Mouse (Mus musculus): ENCODE measurements at regions not wholly inside any gene's neighbourhood (a gene's known extent, or its start where the extent isn't known, plus 50 kb on each side); places are given as distances from the start of the nearest gene placed in this dataset.

DNA sequence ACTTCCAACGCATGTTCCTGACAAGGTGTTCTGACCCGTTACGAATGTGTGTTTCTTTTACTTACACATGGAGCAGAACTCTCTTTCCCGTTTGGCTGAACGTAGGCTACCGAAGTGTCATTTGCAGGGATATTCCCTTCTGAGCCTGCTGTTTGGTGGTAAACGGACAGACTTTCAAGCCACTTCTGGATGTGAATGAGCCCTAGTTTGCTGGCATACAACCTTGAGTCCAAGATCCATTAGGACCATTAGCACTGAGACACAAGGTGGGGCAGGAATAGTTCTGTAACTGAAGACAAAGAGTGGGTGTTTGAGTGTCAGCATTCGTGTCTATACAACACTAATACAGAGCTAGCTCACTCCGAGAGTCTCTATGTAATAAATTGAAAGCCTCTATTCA is 113.3 kb upstream of the Rmdn2 start:
- no peak for DNase-seq (ENCODE audit: low spot score)

DNA sequence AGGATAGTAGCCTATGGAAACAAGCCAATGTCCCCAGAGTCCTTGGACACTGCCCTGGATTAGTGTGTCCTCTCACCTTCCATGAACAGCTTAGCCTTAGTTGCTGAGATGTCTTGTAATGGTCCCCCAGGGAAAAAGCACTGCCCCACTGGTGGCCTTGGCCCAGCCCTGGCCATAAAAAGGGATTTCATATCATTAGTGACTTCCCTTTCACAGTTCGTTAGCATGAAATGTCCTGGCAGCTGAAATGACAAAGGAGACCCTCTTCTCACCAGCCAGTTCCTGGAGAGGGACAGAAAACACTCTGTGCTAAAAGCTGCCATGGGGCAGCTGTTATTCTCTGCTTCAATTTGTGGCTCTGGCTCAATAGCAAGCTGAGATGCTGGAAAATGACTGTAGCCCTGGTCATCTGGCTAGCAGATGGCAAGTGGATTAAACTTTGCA is 110.6 kb upstream of the Rmdn2 start:
- peak; percentile 66 for DNase-seq (ENCODE audit: low spot score)

DNA sequence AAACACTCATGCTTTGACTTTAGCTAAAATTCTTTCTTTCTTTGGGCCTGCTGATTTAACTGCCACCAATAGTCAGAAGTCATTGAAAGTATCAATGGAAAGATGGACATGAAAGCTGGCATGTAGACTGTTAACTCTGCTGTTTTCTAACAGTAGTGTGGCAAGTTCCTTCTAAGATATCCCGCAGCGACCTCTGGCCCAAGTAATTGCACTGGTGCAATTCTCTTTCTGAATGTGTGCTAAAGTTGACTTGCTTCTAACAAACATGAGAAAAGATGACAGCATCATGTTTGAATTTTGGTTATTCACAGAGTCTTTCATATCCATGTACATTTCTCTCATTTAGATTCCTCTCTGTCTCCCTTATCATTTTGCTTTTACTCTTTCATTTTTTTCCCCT is 109.7 kb upstream of the Rmdn2 start:
- DNase-seq (ENCODE audit: low spot score), result no peak

DNA sequence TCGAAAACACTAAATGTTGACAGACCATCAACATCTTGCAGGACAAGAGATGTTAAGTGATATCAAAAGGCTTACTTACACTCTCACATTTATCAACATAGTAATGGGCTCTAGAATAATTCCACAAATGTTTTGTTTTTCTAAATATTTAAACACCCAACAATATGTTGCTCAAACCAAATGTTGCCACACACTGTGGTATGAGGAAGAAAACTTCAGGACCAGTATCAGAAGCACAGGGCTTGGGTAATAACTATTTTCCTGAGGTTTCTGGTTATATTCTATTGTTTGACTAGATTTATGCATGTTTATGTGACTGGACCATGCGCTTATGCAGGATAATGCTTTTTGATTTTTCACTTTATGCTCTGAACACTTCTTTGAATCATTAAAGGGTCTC is 108.6 kb upstream of the Rmdn2 start:
- DNase-seq (ENCODE audit: low spot score), result no peak

DNA sequence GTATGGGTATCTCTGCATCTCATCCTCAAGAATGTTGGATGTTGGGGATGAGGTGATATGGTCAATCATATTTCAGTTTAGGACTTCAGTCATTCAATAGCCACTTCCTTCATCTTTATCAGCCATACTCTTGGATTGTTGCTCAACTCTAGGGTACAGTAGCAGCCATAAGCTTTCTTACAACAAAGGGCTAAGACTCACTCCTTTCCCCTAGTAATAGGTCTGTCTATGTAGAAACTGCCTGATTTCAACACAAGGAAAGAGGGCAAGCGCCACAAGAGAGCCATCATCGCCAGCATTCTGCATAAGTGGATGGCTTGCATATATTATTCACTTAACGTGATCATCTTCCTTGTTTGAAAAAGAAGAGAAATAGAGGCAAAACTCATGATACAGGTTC is 107.5 kb upstream of the Rmdn2 start:
- no peak for DNase-seq (ENCODE audit: low spot score)

DNA sequence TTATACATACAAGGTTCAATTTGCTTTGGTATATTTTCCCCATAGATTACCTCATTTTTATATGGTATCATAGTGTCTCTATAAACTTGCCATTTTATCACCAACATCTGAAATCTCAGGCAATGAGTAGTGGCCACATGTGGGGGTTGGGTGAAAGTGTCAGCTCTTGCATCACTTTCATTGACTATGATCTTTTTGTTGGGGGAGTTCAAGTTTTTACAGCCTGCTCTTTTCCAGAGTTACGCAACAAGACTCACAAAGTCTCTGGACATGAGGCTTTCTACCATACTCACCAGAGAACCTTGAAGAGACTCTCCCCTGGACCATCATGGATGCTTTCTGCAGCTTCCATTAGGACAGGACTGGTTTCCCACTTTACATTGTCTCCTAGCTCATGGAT is 106.1 kb upstream of the Rmdn2 start:
- no peak for DNase-seq (ENCODE audit: low spot score)

DNA sequence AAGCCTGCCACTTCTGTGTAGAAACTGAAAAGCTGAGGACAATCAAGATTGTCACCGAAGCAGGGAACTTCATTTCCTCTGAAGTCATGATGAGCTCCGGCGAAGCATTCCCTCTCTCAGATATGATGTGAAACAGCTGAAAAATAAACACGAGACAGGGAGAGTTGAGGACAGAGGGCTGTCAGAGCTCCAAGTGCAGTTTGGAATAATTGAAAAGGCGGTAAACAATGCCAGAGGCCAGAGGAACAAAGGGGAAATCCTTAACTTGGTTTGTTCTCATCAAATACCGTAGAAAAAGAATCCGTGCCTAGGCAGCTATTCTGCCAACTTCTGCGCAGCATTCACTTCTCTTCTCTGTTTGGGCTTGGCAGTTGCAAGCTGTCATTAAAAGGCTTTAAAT is 102.4 kb upstream of the Rmdn2 start:
- DNase-seq (ENCODE audit: low spot score), result no peak

DNA sequence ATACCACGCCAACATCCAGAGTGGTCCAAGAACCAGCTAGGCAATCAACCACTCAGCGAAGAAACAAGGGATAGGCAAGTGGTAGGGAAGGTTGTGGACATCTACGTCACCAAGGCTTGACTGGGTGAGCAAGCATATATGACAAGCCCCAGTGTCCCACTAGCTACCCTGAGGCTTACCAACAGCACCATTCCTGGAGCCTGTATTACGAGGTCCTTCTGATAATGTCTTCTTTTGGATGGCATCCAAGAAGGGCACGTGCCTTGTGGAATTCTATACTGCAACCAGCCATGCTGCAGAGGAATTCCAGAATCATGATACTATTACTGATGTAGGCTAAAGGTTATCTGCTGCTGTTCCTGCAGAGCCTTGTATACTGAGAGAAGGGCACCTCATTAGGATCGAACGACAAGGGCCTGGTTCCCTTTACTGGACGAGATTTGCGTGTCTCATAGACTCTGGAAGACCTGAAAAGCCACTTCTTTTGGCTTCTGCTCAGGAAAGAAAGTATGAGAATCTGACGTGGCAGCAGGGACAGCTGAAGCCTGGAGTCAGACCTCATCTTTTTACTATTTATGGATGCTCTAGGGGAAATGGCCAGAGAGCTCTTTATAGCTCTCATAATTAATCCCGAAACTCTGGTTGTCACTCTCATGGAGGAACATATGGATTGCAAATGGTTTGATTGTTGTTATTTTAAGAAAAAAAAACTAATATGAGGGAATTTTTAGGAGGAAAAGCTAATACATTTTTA is 101.5 kb upstream of the Rmdn2 start:
- no peak for DNase-seq (ENCODE audit: low spot score)

DNA sequence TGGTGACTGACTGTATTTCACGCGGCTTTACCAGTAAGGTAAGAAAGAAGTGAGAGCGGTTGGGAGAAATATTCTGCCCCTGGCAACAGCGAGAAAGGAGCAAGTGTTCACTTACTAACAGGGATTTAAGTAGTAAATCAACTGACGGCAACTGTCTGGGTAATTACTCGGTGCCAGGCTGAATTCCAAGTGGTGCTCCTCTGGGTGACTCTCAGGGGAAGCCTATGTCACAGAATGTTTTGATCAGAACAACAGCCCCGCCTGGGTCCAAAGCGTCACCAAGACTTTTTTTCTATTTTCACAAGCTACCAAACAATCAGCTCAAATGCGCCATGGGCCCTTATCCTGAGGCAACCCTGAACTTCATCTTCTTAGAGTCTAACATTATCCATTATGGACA is 100.4 kb upstream of the Rmdn2 start:
- DNase-seq (ENCODE audit: low spot score), result no peak

DNA sequence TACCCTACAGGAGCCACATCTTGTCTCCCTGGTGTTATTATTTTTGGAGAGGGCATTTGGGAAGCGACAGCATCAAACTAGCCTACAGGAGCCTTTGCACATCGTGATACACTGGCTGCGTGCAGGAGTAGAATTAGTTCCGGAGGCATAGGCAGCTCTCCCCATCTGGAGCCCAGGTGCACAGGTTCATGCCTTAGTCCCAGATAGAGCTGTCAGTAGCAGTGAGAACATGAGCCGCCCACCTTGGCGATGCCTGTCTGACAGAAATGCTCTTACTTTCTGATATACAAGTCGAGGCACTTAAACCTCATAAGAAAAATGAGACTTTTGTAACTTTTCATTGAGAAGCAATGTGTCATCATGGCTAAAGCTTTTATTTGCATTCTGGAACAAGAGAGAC is 97.6 kb upstream of the Rmdn2 start:
- DNase-seq (ENCODE audit: low spot score), result peak; percentile 4

DNA sequence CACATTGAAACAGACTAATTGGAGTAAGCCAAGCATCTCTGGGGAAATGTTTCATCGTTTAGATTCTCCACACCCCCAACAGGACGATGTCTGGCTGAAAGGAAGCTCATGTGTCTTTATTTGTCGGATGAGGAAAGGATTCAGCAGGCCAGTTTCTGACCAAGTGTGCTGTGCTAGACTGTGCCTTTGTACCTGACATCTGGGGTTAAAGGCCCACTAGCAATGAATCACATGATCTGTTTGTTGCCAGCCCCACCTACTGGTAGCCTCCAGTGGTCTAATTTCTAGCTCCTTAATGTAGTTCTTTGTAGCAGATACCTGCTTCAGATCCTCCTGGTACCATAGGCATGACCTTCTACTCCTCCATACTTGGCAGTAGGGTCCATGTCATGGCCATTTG is 93.5 kb upstream of the Rmdn2 start:
- DNase-seq (ENCODE audit: low spot score), result peak; percentile 52

DNA sequence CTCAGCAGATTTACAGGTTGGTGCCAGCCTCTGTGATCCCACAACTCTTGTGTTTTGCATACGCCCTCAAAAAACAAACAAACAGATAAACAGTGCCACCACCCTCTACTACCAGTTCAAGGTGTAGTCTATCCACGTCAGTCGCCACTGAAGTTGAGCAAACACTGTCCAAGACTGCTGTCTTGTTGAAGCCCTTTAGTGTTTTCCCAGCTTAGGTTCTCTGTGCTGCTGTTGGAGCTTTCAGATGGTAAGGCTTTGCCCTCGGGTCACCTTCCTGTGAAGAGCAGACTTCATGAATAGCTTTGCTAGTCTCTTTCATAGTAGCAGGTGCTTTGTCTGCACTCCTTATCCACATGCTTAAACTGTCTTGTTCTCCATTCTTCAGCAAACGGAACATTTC is 93.0 kb upstream of the Rmdn2 start:
- DNase-seq (ENCODE audit: low spot score), result no peak

DNA sequence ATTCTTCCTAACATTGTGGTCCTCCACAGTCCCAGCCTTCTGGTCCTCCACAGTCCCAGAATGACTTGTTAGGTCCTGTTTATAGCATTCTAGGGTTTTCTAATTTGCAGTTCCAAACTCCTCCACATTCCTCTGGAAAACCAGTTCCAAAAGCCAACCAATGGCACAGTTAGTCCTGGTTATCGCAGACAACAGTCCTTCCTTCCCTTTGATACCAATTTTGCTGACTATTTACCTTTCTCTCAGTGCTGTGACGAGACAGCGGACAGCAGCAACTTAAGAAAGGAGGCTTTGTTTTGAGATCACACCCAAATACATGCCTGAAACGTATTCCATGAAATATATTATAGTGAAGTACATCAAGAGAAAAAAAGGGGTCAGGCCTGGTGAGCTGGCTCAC is 92.3 kb upstream of the Rmdn2 start:
- no peak for DNase-seq (ENCODE audit: low spot score)

DNA sequence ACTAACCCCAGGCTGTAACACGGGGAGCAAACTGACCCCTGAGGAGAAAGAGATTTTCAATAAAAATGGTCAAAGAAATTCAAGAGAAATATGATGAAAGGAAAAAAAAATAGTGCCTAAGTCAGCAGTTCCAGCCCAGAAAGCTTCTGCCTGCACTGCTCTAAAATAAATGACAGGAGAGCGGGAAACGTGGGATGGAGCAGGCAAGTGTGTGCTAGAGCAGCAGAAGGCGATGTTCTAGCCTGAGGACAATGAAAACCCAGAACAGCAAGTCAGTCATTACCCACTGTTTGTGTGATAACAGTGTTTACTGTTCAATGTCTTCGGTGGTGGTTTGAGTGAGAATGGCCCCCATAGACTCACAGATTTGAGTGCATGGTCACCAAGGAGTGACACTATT is 91.4 kb upstream of the Rmdn2 start:
- DNase-seq (ENCODE audit: low spot score), result no peak

DNA sequence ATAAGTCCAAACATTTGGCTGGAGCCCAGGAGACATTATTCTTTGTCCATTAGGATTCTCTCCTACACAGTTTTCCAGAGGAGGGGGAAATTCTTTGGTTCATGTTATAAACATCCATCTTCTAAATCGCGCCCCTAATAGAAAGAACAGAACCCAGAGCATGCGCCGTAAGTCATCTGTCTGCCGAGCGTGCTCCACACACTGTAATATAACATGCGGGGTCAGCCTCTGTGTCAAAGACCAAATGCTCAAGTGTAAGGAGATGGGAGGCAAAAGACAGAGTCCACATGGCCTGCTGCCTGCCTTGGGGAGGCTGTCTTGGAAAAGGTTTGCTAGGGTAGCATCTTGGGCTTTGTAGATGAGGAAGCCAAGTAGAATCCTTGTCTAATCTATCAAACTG is 90.0 kb upstream of the Rmdn2 start:
- DNase-seq (ENCODE audit: low spot score), result no peak

DNA sequence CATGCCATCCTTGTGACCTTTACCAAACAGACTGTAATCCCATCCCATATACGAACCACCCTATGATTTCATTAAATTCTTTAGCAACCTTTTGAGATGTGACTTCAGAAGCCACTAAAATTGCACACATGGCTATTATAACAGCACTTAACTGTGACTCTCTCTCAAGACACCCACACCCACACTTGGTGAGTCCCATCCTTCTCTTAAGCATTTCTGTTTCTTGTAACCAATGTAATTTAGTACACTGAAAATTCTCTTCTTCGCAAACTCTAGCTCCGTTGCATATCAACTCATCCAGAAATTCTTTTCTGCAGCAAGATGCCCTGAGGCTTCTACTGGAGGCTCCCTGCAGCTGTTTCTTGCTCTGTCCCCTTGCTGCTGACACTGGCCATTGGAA is 88.4 kb upstream of the Rmdn2 start:
- no peak for DNase-seq (ENCODE audit: low spot score)

DNA sequence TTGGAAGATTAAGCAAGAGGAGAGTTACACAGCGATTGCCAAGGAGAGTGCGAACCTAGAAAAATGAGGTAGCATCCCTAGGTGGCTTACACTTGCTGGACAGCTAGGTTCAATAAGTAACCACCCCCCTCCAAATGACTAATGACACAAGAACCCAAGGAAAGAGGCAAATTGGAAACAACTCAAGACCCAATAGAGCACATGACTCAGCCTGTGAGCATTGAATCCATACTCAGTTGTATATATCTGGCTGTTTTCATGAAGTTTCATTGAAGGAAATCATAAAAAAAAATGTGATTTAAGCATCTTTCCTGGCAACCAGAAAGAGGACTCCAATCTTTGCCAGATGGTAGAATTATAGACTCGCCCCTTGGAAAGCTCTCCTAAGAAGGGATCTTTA is 84.3 kb upstream of the Rmdn2 start:
- DNase-seq (ENCODE audit: low spot score), result no peak

DNA sequence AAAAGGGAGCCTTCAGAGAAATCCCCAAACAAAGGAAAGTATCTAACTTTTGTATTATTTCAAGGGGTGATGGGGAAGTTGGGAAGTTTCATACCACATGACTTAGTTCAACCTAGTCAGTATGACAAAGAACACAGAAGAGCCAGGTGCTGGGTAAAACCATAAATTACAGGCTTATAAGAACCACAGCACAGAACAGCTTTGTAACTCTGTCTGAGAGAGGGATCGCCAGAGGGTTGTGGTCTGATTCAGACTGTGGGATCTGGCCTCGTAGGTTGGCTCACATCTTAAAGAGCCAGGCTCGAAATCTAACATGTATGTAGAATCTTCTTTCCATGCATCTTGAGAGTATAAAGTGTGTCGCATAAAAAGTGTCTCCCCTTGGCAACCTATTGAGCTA is 75.1 kb upstream of the Rmdn2 start:
- no peak for DNase-seq (ENCODE audit: low spot score)

DNA sequence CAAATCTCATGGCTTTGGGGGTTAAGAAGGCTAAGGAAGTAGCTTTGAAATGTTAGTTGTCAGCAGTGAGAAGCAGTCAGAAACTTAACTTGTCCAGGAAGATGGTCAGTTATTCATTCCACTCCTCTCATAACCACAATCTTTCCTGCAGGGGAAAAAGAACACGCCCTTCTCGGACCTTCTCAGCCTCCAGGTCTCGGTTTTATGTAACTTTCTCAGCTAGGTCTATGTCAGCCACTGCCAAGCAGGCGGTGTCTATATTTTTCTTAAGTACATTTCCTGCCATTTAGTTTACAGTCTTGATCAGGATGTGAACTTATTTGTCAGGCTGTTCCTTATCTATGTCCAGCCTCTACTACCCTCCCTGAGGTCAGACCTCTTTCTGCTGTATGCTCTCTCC is 72.9 kb upstream of the Rmdn2 start:
- DNase-seq (ENCODE audit: low spot score), result no peak

DNA sequence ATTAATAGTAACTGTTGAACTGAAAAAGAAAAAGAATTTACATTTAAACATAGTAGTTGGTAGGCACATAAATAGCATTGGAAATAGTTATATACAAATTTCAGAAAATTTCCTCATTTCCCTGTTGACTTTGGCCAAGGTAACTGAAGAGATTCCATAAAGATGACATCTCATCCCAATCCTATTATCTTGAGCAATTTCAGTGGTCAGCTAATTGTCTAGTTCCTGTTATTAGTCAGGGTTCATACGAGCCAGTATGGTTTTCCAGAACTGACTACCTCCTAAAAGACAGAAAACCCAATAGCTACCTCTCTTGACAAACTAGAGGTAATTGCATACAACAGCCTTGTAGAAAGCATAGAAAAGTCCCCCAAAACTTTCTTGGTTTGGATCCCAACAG is 71.6 kb upstream of the Rmdn2 start:
- DNase-seq (ENCODE audit: low spot score), result no peak

DNA sequence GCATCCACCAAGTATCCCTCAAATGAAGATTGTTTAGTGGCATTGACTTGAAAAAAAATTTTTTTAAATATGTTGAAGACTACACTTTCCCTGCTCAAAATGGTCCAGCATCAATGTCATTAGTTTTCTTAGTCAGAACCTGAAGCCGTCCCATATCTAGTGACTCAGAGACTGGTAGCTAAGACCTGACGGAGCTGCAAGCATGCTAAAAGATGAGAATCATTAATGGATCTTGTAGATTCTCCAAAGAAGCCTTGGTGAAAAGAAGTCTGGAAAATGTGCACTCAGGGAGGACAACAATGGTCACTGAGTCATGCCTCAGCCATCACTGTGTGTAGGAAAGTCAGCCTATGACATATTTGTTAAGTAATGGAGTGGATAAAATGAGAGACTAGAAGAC is 71.2 kb upstream of the Rmdn2 start:
- no peak for DNase-seq (ENCODE audit: low spot score)

DNA sequence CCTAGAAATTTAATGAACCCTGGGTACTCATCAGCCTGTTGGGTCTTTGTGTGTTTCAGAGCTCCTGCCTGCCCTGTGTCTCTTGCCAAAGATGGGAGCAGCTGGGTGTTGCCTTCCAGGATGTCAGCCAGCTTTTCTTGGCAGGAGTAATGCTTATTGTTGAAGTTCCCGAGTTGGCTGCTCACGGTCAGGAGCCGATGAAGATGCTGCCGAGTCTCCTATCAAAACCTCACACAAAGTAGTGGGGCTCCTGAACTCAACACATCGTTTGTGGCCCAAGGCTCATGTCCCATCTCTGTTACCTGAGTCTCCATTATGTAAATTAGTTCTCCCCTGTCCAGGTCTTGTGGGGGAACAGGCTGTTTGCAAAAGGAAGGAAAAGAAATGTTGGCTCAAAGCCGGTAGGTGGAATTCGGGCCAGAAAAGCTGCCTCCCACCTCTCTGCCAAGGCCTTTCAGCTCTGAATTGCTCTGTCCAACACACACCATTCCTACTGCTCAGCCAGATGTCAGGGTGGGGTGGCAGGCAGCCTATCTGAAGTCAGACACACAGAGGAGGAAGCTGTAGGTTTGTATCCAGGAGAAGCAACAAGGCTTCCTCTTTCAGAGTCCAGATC is 67.6 kb upstream of the Rmdn2 start:
- DNase-seq (ENCODE audit: low spot score), result no peak

DNA sequence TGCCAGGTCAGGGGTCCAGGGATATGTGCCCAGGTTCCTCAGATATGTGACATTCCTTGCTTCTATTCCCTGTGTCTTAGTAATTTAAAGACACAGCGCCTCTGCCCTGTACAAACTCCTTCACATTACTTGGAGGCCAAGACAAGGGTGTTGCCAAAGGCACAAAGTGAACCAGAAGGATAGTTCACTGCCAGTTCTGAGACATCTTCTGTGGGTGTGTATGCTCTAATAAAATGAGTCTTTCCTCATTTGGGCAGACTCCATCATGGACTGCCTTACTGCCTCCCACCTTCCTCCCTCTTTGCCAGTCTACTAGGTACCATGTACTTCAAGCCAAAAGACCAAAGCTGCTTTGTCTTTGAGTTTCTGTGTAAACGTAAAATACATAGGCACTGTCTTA is 65.8 kb upstream of the Rmdn2 start:
- no peak for DNase-seq (ENCODE audit: low spot score)

DNA sequence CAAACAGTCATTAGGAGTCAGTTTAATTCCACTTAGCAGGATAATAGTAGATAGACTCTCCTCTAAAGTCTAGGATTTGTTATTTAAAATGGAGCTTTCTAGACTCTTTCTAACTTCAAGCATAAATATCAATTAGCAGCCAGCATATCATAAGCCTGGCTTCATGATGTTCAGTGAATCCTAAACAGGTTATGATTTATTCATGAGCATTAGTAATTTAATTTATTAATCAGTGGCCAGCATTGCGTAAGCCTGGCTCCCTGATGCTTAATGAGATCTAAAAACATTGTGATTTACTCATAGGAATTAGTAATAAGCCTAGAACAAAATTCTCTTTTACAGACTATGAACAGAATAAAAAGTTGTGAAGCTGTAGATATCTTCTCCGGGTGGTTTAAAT is 64.6 kb upstream of the Rmdn2 start:
- no peak for DNase-seq (ENCODE audit: low spot score)

Measured in retina, embryonic 14.5 days (tissue).